Mouse (Mus musculus): ENCODE measurements at regions not wholly inside any gene's neighbourhood (a gene's known extent, or its start where the extent isn't known, plus 50 kb on each side); places are given as distances from the start of the nearest gene placed in this dataset.
"Not testable (repeated sequence)": the region's sequence is repeated elsewhere in the genome, so short reads cannot be mapped to it uniquely, and the experiment has no call there.

- H3K9me3 ChIP-seq (ENCODE audit: low read length): no peaks in the 10 kb centered on the region
These were observed 128.9 kb upstream of the Gm527 start for GRCm38 (mm10) chr12:64788761-64789160.

GRCm38 (mm10) chr12:64808492-64808891 lies 109.2 kb upstream of the Gm527 start:
- H3K27me3 ChIP-seq (ENCODE audit: insufficient read depth, low read length); H3K9me3 ChIP-seq (ENCODE audit: low read length); H3K36me3 ChIP-seq (ENCODE audit: insufficient read depth, low read length); H3K4me3 ChIP-seq (replicated peaks; ENCODE audit: low read length); H3K4me1 ChIP-seq (replicated peaks; ENCODE audit: low read depth, low read length): not testable (repeated sequence)

More at GRCm38 (mm10) chr12:64788761-64789160, 128.9 kb upstream of the Gm527 start:
- no peak for TF ChIP-seq POU5F1 (IDR thresholded peaks at IDR 0.05; ENCODE audit: borderline replicate concordance, low read length)
- TF ChIP-seq NANOG (IDR thresholded peaks at IDR 0.05; ENCODE audit: borderline replicate concordance, low read length): no peak
- no peak for TF ChIP-seq CTCF (conservative IDR thresholded peaks at IDR 0.05; ENCODE audit: low read length)
- Histone ChIP-seq H3K27me3 (ENCODE audit: insufficient read depth, low read length) (no peaks in the 10 kb centered on the region), H3K36me3 (ENCODE audit: insufficient read depth, low read length) (no peaks in the 10 kb centered on the region), H3K4me3 (replicated peaks; ENCODE audit: low read length) (no peak overlapping the region), H3K4me1 (replicated peaks; ENCODE audit: low read depth, low read length) (no peaks in the 10 kb centered on the region)

- no peaks in the 10 kb centered on the region for H3K36me3 ChIP-seq (ENCODE audit: insufficient read depth, low read length)
- no peak overlapping the region for H3K4me3 ChIP-seq (replicated peaks; ENCODE audit: low read length)
- no peaks in the 10 kb centered on the region for H3K27me3 ChIP-seq (ENCODE audit: insufficient read depth, low read length)
- H3K4me1 ChIP-seq (replicated peaks; ENCODE audit: low read depth, low read length): no peaks in the 10 kb centered on the region
- H3K9me3 ChIP-seq (ENCODE audit: low read length): no peaks in the 10 kb centered on the region
- TF ChIP-seq CTCF (conservative IDR thresholded peaks at IDR 0.05; ENCODE audit: low read length) (no peak), POU5F1 (IDR thresholded peaks at IDR 0.05; ENCODE audit: borderline replicate concordance, low read length) (no peak), NANOG (IDR thresholded peaks at IDR 0.05; ENCODE audit: borderline replicate concordance, low read length) (no peak)
These were observed 107.6 kb upstream of the Gm527 start for GRCm38 (mm10) chr12:64810081-64810480.

- H3K27me3 ChIP-seq (ENCODE audit: insufficient read depth, low read length): no peaks in the 10 kb centered on the region
- H3K9me3 ChIP-seq (ENCODE audit: low read length): no peaks in the 10 kb centered on the region
- TF ChIP-seq CTCF (conservative IDR thresholded peaks at IDR 0.05; ENCODE audit: low read length) (no peak), POU5F1 (IDR thresholded peaks at IDR 0.05; ENCODE audit: borderline replicate concordance, low read length) (no peak), NANOG (IDR thresholded peaks at IDR 0.05; ENCODE audit: borderline replicate concordance, low read length) (no peak)
- no peak overlapping the region for H3K4me3 ChIP-seq (replicated peaks; ENCODE audit: low read length)
- no peaks in the 10 kb centered on the region for H3K36me3 ChIP-seq (ENCODE audit: insufficient read depth, low read length)
- no peaks in the 10 kb centered on the region for H3K4me1 ChIP-seq (replicated peaks; ENCODE audit: low read depth, low read length)
These were observed 101.8 kb upstream of the Gm527 start for GRCm38 (mm10) chr12:64815871-64816270.

- Histone ChIP-seq H3K4me3 (replicated peaks; ENCODE audit: low read length) (no peak overlapping the region), H3K36me3 (ENCODE audit: insufficient read depth, low read length) (no peaks in the 10 kb centered on the region), H3K9me3 (ENCODE audit: low read length) (no peaks in the 10 kb centered on the region), H3K27me3 (ENCODE audit: insufficient read depth, low read length) (no peaks in the 10 kb centered on the region), H3K4me1 (replicated peaks; ENCODE audit: low read depth, low read length) (no peaks in the 10 kb centered on the region)
- no peak for TF ChIP-seq NANOG (IDR thresholded peaks at IDR 0.05; ENCODE audit: borderline replicate concordance, low read length)
- no peak for TF ChIP-seq POU5F1 (IDR thresholded peaks at IDR 0.05; ENCODE audit: borderline replicate concordance, low read length)
- TF ChIP-seq CTCF (conservative IDR thresholded peaks at IDR 0.05; ENCODE audit: low read length): peak; percentile 90
These were observed 100.5 kb upstream of the Gm527 start for GRCm38 (mm10) chr12:64817056-64817810.

- H3K27me3 ChIP-seq (ENCODE audit: insufficient read depth, low read length): no peaks in the 10 kb centered on the region
- H3K4me1 ChIP-seq (replicated peaks; ENCODE audit: low read depth, low read length): no peaks in the 10 kb centered on the region
- H3K36me3 ChIP-seq (ENCODE audit: insufficient read depth, low read length): no peaks in the 10 kb centered on the region
- H3K9me3 ChIP-seq (ENCODE audit: low read length): peaks cover 6% of the 10 kb centered on the region; the same call in 1 of the 2 replicates
- H3K4me3 ChIP-seq (replicated peaks; ENCODE audit: low read length): no peak overlapping the region
- no peak for TF ChIP-seq NANOG (IDR thresholded peaks at IDR 0.05; ENCODE audit: borderline replicate concordance, low read length)
These were observed 97.0 kb upstream of the Gm527 start for GRCm38 (mm10) chr12:64820722-64821121.

GRCm38 (mm10) chr12:64829662-64830249 lies 88.0 kb upstream of the Gm527 start:
- H3K4me3 ChIP-seq (replicated peaks; ENCODE audit: low read length): no peak overlapping the region
- H3K36me3 ChIP-seq (ENCODE audit: insufficient read depth, low read length): no peaks in the 10 kb centered on the region
- H3K4me1 ChIP-seq (replicated peaks; ENCODE audit: low read depth, low read length): no peaks in the 10 kb centered on the region
- no peaks in the 10 kb centered on the region for H3K27me3 ChIP-seq (ENCODE audit: insufficient read depth, low read length)
- TF ChIP-seq POU5F1 (IDR thresholded peaks at IDR 0.05; ENCODE audit: borderline replicate concordance, low read length): no peak
- peak; percentile 74 for TF ChIP-seq CTCF (conservative IDR thresholded peaks at IDR 0.05; ENCODE audit: low read length)
- H3K9me3 ChIP-seq (ENCODE audit: low read length): peaks cover 6% of the 10 kb centered on the region; the same call in 1 of the 2 replicates

- TF ChIP-seq NANOG (IDR thresholded peaks at IDR 0.05; ENCODE audit: borderline replicate concordance, low read length): no peak
- TF ChIP-seq POU5F1 (IDR thresholded peaks at IDR 0.05; ENCODE audit: borderline replicate concordance, low read length): no peak
- TF ChIP-seq CTCF (conservative IDR thresholded peaks at IDR 0.05; ENCODE audit: low read length): no peak
- Histone ChIP-seq H3K27me3 (ENCODE audit: insufficient read depth, low read length) (no peaks in the 10 kb centered on the region), H3K9me3 (ENCODE audit: low read length) (no peaks in the 10 kb centered on the region), H3K36me3 (ENCODE audit: insufficient read depth, low read length) (no peaks in the 10 kb centered on the region), H3K4me3 (replicated peaks; ENCODE audit: low read length) (no peak overlapping the region), H3K4me1 (replicated peaks; ENCODE audit: low read depth, low read length) (no peaks in the 10 kb centered on the region)
These were observed 85.2 kb upstream of the Gm527 start for GRCm38 (mm10) chr12:64832313-64833151.
